Mouse (Mus musculus) embryonic facial prominence, embryonic 11.5 days (tissue): Measurements from ENCODE around the gene Npvf. TPM values are rescaled to one million over a fixed set of nuclear protein-coding genes. Genes with fewer than 3 reads are reported as not detected.

Experiments used
- ATAC-seq: fragments of 200-750 bp; cut with Nextera tagmentation; replicated peaks from 2 replicates; pipeline ENCODE4 v1.8.0; 2017; ENCODE audit warnings: low read depth; ENCODE audit not compliant: insufficient number of reproducible peaks, low FRiP score, low TSS enrichment
- DNase-seq: peaks from one replicate; pipeline ENCODE4 v3.0.0-alpha.2; 2015; ENCODE audit warnings: low spot score
- H3K27ac ChIP-seq: fragments of 300-500 bp; sonication (generic); replicated peaks from 2 replicates; pipeline ENCODE4 v1.5.1; 2014; ENCODE audit warnings: mild to moderate bottlenecking, low read depth, low read length, control low read depth
- H3K27me3 ChIP-seq: fragments of 300-500 bp; sonication (generic); 2 replicates; pipeline ENCODE4 v1.6.1; 2014; ENCODE audit warnings: mild to moderate bottlenecking, low read length, moderate library complexity, mixed read lengths; ENCODE audit not compliant: control insufficient read depth, insufficient read depth
- H3K36me3 ChIP-seq: fragments of 300-500 bp; sonication (generic); replicated peaks from 2 replicates; pipeline ENCODE4 v1.6.1; 2014; ENCODE audit warnings: low read depth, mild to moderate bottlenecking, low read length, moderate library complexity, mixed read lengths; ENCODE audit not compliant: control insufficient read depth, insufficient read depth
- H3K4me1 ChIP-seq: fragments of 300-500 bp; sonication (generic); 2 replicates; pipeline ENCODE4 v1.6.1; 2014; ENCODE audit warnings: low read length, mixed read lengths; ENCODE audit not compliant: control insufficient read depth, insufficient read depth
- H3K4me2 ChIP-seq: fragments of 300-500 bp; sonication (generic); 2 replicates; pipeline ENCODE4 v1.6.1; 2014; ENCODE audit warnings: low read depth, mild to moderate bottlenecking, control low read depth, low read length, moderate library complexity
- H3K4me3 ChIP-seq: fragments of 300-500 bp; sonication (generic); 2 replicates; pipeline ENCODE4 v1.5.1; 2014; ENCODE audit warnings: low read depth, low read length, control low read depth
- H3K9ac ChIP-seq: fragments of 300-500 bp; sonication (generic); replicated peaks from 2 replicates; pipeline ENCODE4 v1.6.1; 2014; ENCODE audit warnings: mild to moderate bottlenecking, control low read depth, low read length
- H3K9me3 ChIP-seq: fragments of 300-500 bp; sonication (generic); replicated peaks from 2 replicates; pipeline ENCODE4 v1.6.1; 2016; ENCODE audit warnings: mild to moderate bottlenecking, low read length, inconsistent platforms, mixed read lengths; ENCODE audit not compliant: control insufficient read depth
- WGBS: fragments of 180-500 bp; shearing (Covaris S2); extraction: QIAGEN DNeasy Blood & Tissue Kit; methylation state at CpG from one replicate; pipeline ENCODE4 v1.1.7; 2014; 5-methylcytosine and 5-hydroxymethylcytosine counted together
- polyA plus RNA-seq: library from polyadenylated mRNA; unstranded; fragments of >200 nt; fragmentation: Nextera tagmentation; extraction: Ambion mirVana; gene quantifications from 2 replicates; pipeline ENCODE4 v1.2.1, GENCODE M21; 2014

Npvf gene
- polyA plus RNA-seq, 1 experiment from 2014 or later: not detected

- WGBS: 89% methylated on average over 3 of the region's 3 CpGs
- Histone ChIP-seq H3K9me3 (no peaks in the 10 kb centered on the region), H3K9ac (no peak overlapping the region), H3K4me3 (no peak overlapping the region), H3K4me1 (no peaks in the 10 kb centered on the region), H3K27ac (no peak overlapping the region), H3K36me3 (no peaks in the 10 kb centered on the region), H3K27me3 (no peaks in the 10 kb centered on the region), H3K4me2 (no peak overlapping the region)
- no peak for ATAC-seq
- DNase-seq: no peak
Measured at GRCm38 (mm10) chr6:50671191-50671590, 17.0 kb upstream of the Npvf start.

GRCm38 (mm10) chr6:50666937-50667336 is 12.7 kb upstream of the Npvf start:
- Histone ChIP-seq H3K9me3 (no peaks in the 10 kb centered on the region), H3K27ac (no peak overlapping the region), H3K36me3 (no peaks in the 10 kb centered on the region), H3K4me2 (no peak overlapping the region), H3K4me1 (no peaks in the 10 kb centered on the region), H3K9ac (no peak overlapping the region), H3K4me3 (no peak overlapping the region), H3K27me3 (no peaks in the 10 kb centered on the region)
- DNase-seq (no peak), ATAC-seq (no peak)
- 71% methylated on average over 5 of the region's 5 CpGs for WGBS

GRCm38 (mm10) chr6:50665020-50665419 is 10.8 kb upstream of the Npvf start:
- no peak overlapping the region for H3K9ac ChIP-seq
- no peak for DNase-seq
- H3K4me3 ChIP-seq: no peak overlapping the region
- H3K36me3 ChIP-seq: no peaks in the 10 kb centered on the region
- no peaks in the 10 kb centered on the region for H3K9me3 ChIP-seq
- no peak overlapping the region for H3K4me2 ChIP-seq
- no peak for ATAC-seq
- H3K4me1 ChIP-seq: no peaks in the 10 kb centered on the region
- H3K27me3 ChIP-seq: no peaks in the 10 kb centered on the region
- WGBS: 80% methylated on average over 3 of the region's 3 CpGs
- no peak overlapping the region for H3K27ac ChIP-seq

- 90% methylated on average over 3 of the region's 3 CpGs for WGBS
- ATAC-seq: no peak
Measured at GRCm38 (mm10) chr6:50664193-50664592, 10.0 kb upstream of the Npvf start.

GRCm38 (mm10) chr6:50662925-50663583 is 8.8 kb upstream of the Npvf start:
- no peaks in the 10 kb centered on the region for H3K36me3 ChIP-seq
- no peak overlapping the region for H3K4me3 ChIP-seq
- H3K4me2 ChIP-seq: no peak overlapping the region
- H3K9me3 ChIP-seq: no peaks in the 10 kb centered on the region
- WGBS: 63% methylated on average over 12 of the region's 12 CpGs
- ATAC-seq (no peak), DNase-seq (no peak)
- no peaks in the 10 kb centered on the region for H3K4me1 ChIP-seq
- no peak overlapping the region for H3K9ac ChIP-seq
- no peak overlapping the region for H3K27ac ChIP-seq
- H3K27me3 ChIP-seq: no peaks in the 10 kb centered on the region

More at GRCm38 (mm10) chr6:50664193-50664592, 10.0 kb upstream of the Npvf start:
- no peaks in the 10 kb centered on the region for H3K4me1 ChIP-seq
- DNase-seq: no peak
- H3K9ac ChIP-seq: no peak overlapping the region
- H3K9me3 ChIP-seq: no peaks in the 10 kb centered on the region
- H3K4me2 ChIP-seq: no peak overlapping the region
- no peak overlapping the region for H3K4me3 ChIP-seq
- H3K27me3 ChIP-seq: no peaks in the 10 kb centered on the region
- H3K36me3 ChIP-seq: no peaks in the 10 kb centered on the region
- no peak overlapping the region for H3K27ac ChIP-seq

GRCm38 (mm10) chr6:50661729-50662128 is 7.5 kb upstream of the Npvf start:
- H3K9me3 ChIP-seq: no peaks in the 10 kb centered on the region
- H3K27me3 ChIP-seq: no peaks in the 10 kb centered on the region
- no peak overlapping the region for H3K9ac ChIP-seq
- no peak overlapping the region for H3K4me3 ChIP-seq
- H3K27ac ChIP-seq: no peak overlapping the region
- no peaks in the 10 kb centered on the region for H3K36me3 ChIP-seq
- H3K4me1 ChIP-seq: no peaks in the 10 kb centered on the region
- WGBS: 79% methylated on average over 7 of the region's 7 CpGs
- H3K4me2 ChIP-seq: no peak overlapping the region
- no peak for ATAC-seq
- DNase-seq: no peak

GRCm38 (mm10) chr6:50658466-50658865 is 4.2 kb upstream of the Npvf start:
- Histone ChIP-seq H3K27ac (no peak overlapping the region), H3K9me3 (no peaks in the 10 kb centered on the region), H3K9ac (no peak overlapping the region), H3K4me3 (no peak overlapping the region), H3K27me3 (no peaks in the 10 kb centered on the region), H3K4me2 (no peak overlapping the region), H3K36me3 (no peaks in the 10 kb centered on the region), H3K4me1 (no peaks in the 10 kb centered on the region)
- ATAC-seq (no peak), DNase-seq (no peak)
- 71% methylated on average over 3 of the region's 3 CpGs for WGBS

- Histone ChIP-seq H3K27ac (no peak overlapping the region), H3K4me3 (no peak overlapping the region), H3K9ac (no peak overlapping the region), H3K36me3 (no peaks in the 10 kb centered on the region), H3K27me3 (no peaks in the 10 kb centered on the region), H3K4me2 (no peak overlapping the region), H3K9me3 (no peaks in the 10 kb centered on the region), H3K4me1 (no peaks in the 10 kb centered on the region)
- DNase-seq: no peak
- ATAC-seq: no peak
- WGBS: 89% methylated on average over 5 of the region's 5 CpGs
Measured at GRCm38 (mm10) chr6:50658018-50658417, 3.8 kb upstream of the Npvf start.
